Mouse (Mus musculus) cerebellum, adult 2 months (tissue): ENCODE data around the gene Rap2a.

ENCODE experiments used
- CTCF ChIP-seq: fragments of 200-500 bp; IDR thresholded peaks from 2 replicates; pipeline ENCODE4 v1.5.1; 2011; ENCODE audit warnings: low read depth, mild to moderate bottlenecking, control low read depth, low read length, moderate library complexity, borderline replicate concordance; ENCODE audit not compliant: insufficient read depth
- POLR2A ChIP-seq: fragments of 200-500 bp; IDR thresholded peaks from 2 replicates; pipeline ENCODE4 v1.6.1; 2011; ENCODE audit warnings: low read length, control low read depth, borderline replicate concordance; ENCODE audit not compliant: insufficient read depth

GRCm38 (mm10) chr14:120504423-120504822 is 26.2 kb downstream of the Rap2a start:
- TF ChIP-seq CTCF (no peak), POLR2A (no peak)
